Mouse (Mus musculus): ENCODE data around the gene Ttc7b. TPM values are rescaled to one million over a fixed set of nuclear protein-coding genes. Genes with fewer than 3 reads are reported as not detected.

Gene Ttc7b
- polyA plus RNA-seq, 2 experiments = 1.3 to 3.5 TPM

DNA sequence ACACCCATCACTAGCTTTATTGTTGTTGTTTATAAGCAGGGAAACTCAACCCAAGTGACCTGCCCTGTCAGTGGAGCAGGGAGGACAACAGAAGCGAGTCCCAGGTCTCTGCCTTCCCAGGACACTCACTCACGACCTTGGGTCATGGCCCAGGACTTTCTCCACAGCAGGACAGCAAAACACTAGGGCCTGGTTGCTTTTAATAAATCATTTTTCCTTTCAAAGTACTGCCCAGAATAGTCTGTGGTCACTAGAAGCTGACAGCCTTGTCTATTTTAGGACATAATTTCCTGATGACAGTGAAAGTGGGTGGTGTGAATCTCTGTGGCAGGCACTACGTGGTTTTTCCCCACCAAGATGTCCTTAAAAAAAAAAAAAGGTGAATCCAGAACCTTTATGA, 7.6 kb upstream of the Ttc7b start:
- no peak for TF ChIP-seq CTCF (IDR thresholded peaks at IDR 0.05; ENCODE audit: low read depth)
- no peak for TF ChIP-seq EP300 (IDR thresholded peaks at IDR 0.05; ENCODE audit: low read depth)
- Histone ChIP-seq H3K36me3 (replicated peaks; ENCODE audit: control insufficient read depth, insufficient read depth, low read depth) (no peaks in the 10 kb centered on the region), H3K27me3 (ENCODE audit: control insufficient read depth, insufficient read depth, low read length) (no peaks in the 10 kb centered on the region), H3K4me3 (ENCODE audit: insufficient read depth in 1 of 2, low read depth in 2 of 2, low read length in 2 of 2) (no peak overlapping the region), H3K9ac (replicated peaks) (no peak overlapping the region), H3K4me2 (ENCODE audit: low read depth) (no peak overlapping the region), H3K4me1 (replicated peaks; ENCODE audit: control insufficient read depth in 2 of 2, insufficient read depth in 2 of 2, low read length in 1 of 2) (peaks cover 0 to 7% of the 10 kb centered on the region in 2 experiments; a peak in 2 of 4 replicates), H3K27ac (no peak overlapping the region), H3K9me3 (ENCODE audit: control insufficient read depth, low read length) (no peaks in the 10 kb centered on the region)
- ATAC-seq (ENCODE audit: insufficient read depth) (no peak), DNase-seq (ENCODE audit: low read depth in 3 of 3, low spot score in 3 of 3) (no peak)
- WGBS (ENCODE audit: insufficient replicate concordance) = 50% methylated on average over 3 of the region's 3 CpGs

DNA sequence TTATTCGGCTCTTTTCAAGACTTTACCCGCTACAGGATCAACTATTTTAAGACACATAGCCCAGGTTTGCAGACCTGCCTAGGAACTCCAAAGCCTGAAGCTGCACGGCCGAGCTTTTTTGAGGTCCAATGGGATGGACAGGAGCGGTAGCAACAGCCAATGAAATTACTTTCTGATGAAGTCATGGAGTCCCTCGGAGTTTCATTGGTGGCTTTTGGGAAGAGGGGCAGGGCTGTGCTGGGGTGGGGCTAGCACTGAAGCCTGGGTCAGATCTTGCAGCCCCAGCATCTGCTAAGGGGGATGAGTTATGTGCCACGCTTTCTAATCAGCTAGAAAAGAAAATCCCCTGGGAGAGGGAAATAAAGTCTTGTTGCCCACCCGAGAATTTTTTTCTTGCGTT, 7.1 kb upstream of the Ttc7b start:
- WGBS (ENCODE audit: insufficient replicate concordance) = 5% methylated on average over 9 of the region's 9 CpGs
- Histone ChIP-seq H3K27ac (no peak overlapping the region), H3K9me3 (ENCODE audit: control insufficient read depth, low read length) (no peaks in the 10 kb centered on the region), H3K4me1 (replicated peaks; ENCODE audit: control insufficient read depth in 2 of 2, insufficient read depth in 2 of 2, low read length in 1 of 2) (peaks cover 0 to 7% of the 10 kb centered on the region in 2 experiments; a peak in 2 of 4 replicates), H3K4me2 (ENCODE audit: low read depth) (no peak overlapping the region), H3K4me3 (ENCODE audit: insufficient read depth in 1 of 2, low read depth in 2 of 2, low read length in 2 of 2) (no peak overlapping the region), H3K27me3 (ENCODE audit: control insufficient read depth, insufficient read depth, low read length) (no peaks in the 10 kb centered on the region), H3K36me3 (replicated peaks; ENCODE audit: control insufficient read depth, insufficient read depth, low read depth) (no peaks in the 10 kb centered on the region), H3K9ac (replicated peaks) (no peak overlapping the region)
- ATAC-seq (ENCODE audit: insufficient read depth) (peak; percentile 84), DNase-seq (ENCODE audit: low read depth in 3 of 3, low spot score in 3 of 3) (peak; percentile 29 to 50 (median 39))
- TF ChIP-seq EP300 (IDR thresholded peaks at IDR 0.05; ENCODE audit: low read depth) (no peak), CTCF (IDR thresholded peaks at IDR 0.05; ENCODE audit: low read depth) (no peak)

DNA sequence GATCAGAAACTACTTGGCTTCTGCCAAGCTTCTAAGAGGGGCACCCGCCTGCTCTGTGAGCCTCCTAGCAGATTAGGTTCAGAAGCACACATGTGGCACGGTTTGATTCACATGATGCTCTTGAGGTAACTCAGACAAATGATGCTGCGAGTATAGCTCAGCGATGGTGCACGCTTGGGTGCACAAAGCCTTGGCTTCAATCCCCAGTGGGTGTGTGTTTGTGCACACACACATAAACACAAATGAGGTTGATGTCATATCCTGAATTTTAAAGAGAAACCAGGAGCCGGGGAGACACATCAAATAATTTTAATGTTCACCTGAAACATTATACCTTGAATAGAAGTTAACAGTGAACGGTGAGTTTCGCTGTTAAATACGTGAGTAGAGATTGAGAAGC, 6.6 kb upstream of the Ttc7b start:
- no peak for DNase-seq (ENCODE audit: low read depth in 3 of 3, low spot score in 3 of 3)
- TF ChIP-seq CTCF (IDR thresholded peaks at IDR 0.05; ENCODE audit: low read depth) = no peak
- TF ChIP-seq EP300 (IDR thresholded peaks at IDR 0.05; ENCODE audit: low read depth) = no peak
- no peak overlapping the region for H3K9ac ChIP-seq (replicated peaks)
- H3K4me3 ChIP-seq (ENCODE audit: insufficient read depth in 1 of 2, low read depth in 2 of 2, low read length in 2 of 2) = no peak overlapping the region
- no peak overlapping the region for H3K4me2 ChIP-seq (ENCODE audit: low read depth)
- H3K27ac ChIP-seq = no peak overlapping the region
- H3K9me3 ChIP-seq (ENCODE audit: control insufficient read depth, low read length) = no peaks in the 10 kb centered on the region
- no peaks in the 10 kb centered on the region for H3K27me3 ChIP-seq (ENCODE audit: control insufficient read depth, insufficient read depth, low read length)
- no peak for ATAC-seq (ENCODE audit: insufficient read depth)
- H3K36me3 ChIP-seq (replicated peaks; ENCODE audit: control insufficient read depth, insufficient read depth, low read depth) = no peaks in the 10 kb centered on the region
- 66% methylated on average over 9 of the region's 9 CpGs for WGBS (ENCODE audit: insufficient replicate concordance)
- peaks cover 0 to 7% of the 10 kb centered on the region in 2 experiments; a peak in 2 of 4 replicates for H3K4me1 ChIP-seq (replicated peaks; ENCODE audit: control insufficient read depth in 2 of 2, insufficient read depth in 2 of 2, low read length in 1 of 2)

DNA sequence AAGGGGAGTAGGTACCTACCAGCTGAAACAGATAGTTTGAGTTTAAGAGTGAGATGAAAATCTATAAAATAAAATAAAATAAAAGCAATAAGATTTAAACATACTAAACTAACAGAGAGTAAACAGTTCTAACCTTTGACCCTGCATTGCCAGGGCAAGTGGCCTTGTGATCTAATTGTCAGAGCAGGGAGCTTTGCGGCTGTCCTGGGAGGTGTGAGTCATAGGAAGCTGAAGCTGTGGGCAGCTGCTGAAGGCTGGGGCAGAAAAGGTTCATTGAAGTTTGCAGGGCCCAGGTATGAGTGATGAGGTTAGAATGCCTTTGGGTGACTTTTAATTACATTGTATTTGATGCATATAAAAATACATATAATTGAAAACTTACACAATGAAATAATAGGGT, 5.3 kb upstream of the Ttc7b start:
- DNase-seq (ENCODE audit: low read depth in 3 of 3, low spot score in 3 of 3) (no peak), ATAC-seq (ENCODE audit: insufficient read depth) (no peak)

DNA sequence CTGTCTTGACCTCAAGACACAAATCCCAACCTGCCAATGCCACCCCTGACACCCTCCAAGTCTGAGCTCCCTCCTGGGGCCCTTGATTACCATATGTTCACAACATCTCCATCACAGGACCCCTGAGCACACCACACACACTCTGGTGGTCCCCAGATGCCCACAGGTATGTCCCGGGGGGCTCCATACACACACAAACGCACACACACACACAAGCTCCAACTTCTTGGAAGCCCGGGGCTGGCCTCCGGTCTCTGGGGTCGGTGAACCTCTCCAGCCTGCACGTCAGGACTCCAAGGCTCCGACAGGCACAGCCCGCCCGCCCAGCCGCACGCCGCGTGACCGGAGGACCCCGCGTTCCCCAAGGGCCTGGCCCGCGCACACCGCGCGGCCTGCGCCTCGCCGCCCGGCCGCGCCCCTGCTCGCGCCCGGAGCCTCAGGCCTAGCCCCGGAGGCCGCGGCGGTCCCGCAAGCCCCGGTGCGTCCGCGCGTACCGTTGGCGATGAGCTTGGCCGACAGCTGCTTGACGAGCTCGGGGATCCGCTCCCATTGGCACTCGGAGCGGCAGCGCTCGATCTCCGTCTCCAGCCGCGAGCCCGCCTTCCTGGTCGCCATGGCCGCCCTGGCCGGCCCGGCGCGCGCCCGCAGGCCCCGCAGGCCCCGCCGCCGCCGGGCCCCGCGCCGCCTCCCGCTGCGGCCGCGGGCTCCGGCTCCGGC, 391 bp downstream of the Ttc7b start:
- DNase-seq (ENCODE audit: low read depth in 3 of 3, low spot score in 3 of 3) (no peak), ATAC-seq (ENCODE audit: insufficient read depth) (peak; percentile 62)
- peaks cover 3% of the 10 kb centered on the region; the same call in 1 of the 2 replicates for H3K27me3 ChIP-seq (ENCODE audit: control insufficient read depth, insufficient read depth, low read length)
- no peaks in the 10 kb centered on the region for H3K9me3 ChIP-seq (ENCODE audit: control insufficient read depth, low read length)
- H3K4me1 ChIP-seq (replicated peaks; ENCODE audit: control insufficient read depth in 2 of 2, insufficient read depth in 2 of 2, low read length in 1 of 2) = peaks cover 0 to 13% of the 10 kb centered on the region in 2 experiments; a peak in 2 of 4 replicates
- no peaks in the 10 kb centered on the region for H3K36me3 ChIP-seq (replicated peaks; ENCODE audit: control insufficient read depth, insufficient read depth, low read depth)
- under 1% methylated on average over 74 of the region's 76 CpGs for WGBS (ENCODE audit: insufficient replicate concordance)
- TF ChIP-seq CTCF (IDR thresholded peaks at IDR 0.05; ENCODE audit: low read depth) (no peak), EP300 (IDR thresholded peaks at IDR 0.05; ENCODE audit: low read depth) (no peak)
- peak overlapping the region; percentile 70 for H3K4me2 ChIP-seq (ENCODE audit: low read depth)
- peak overlapping the region; percentile 64 for H3K9ac ChIP-seq (replicated peaks)
- no peak overlapping the region for H3K27ac ChIP-seq
- H3K4me3 ChIP-seq (ENCODE audit: insufficient read depth in 1 of 2, low read depth in 2 of 2, low read length in 2 of 2) = peak overlapping the region; percentile 63 to 75

More for the DNA sequence above, 5.3 kb upstream of the Ttc7b start:
- Histone ChIP-seq H3K9me3 (ENCODE audit: control insufficient read depth, low read length) (no peaks in the 10 kb centered on the region), H3K27me3 (ENCODE audit: control insufficient read depth, insufficient read depth, low read length) (no peaks in the 10 kb centered on the region), H3K27ac (no peak overlapping the region), H3K4me3 (ENCODE audit: insufficient read depth in 1 of 2, low read depth in 2 of 2, low read length in 2 of 2) (no peak overlapping the region), H3K36me3 (replicated peaks; ENCODE audit: control insufficient read depth, insufficient read depth, low read depth) (no peaks in the 10 kb centered on the region), H3K9ac (replicated peaks) (no peak overlapping the region), H3K4me1 (replicated peaks; ENCODE audit: control insufficient read depth in 2 of 2, insufficient read depth in 2 of 2, low read length in 1 of 2) (peaks cover 0 to 5% of the 10 kb centered on the region in 2 experiments; a peak in 2 of 4 replicates), H3K4me2 (ENCODE audit: low read depth) (no peak overlapping the region)
- WGBS (ENCODE audit: insufficient replicate concordance) = 50% methylated on average over 1 of the region's 1 CpGs
- TF ChIP-seq EP300 (IDR thresholded peaks at IDR 0.05; ENCODE audit: low read depth) (no peak), CTCF (IDR thresholded peaks at IDR 0.05; ENCODE audit: low read depth) (no peak)

Measured in liver, embryonic 14.5 days (tissue).